Mouse (Mus musculus): ENCODE measurements around the gene Aarsd1.
"Not testable (repeated sequence)": the region's sequence is repeated elsewhere in the genome, so short reads cannot be mapped to it uniquely, and the experiment has no call there.

The Aarsd1 gene

DNA sequence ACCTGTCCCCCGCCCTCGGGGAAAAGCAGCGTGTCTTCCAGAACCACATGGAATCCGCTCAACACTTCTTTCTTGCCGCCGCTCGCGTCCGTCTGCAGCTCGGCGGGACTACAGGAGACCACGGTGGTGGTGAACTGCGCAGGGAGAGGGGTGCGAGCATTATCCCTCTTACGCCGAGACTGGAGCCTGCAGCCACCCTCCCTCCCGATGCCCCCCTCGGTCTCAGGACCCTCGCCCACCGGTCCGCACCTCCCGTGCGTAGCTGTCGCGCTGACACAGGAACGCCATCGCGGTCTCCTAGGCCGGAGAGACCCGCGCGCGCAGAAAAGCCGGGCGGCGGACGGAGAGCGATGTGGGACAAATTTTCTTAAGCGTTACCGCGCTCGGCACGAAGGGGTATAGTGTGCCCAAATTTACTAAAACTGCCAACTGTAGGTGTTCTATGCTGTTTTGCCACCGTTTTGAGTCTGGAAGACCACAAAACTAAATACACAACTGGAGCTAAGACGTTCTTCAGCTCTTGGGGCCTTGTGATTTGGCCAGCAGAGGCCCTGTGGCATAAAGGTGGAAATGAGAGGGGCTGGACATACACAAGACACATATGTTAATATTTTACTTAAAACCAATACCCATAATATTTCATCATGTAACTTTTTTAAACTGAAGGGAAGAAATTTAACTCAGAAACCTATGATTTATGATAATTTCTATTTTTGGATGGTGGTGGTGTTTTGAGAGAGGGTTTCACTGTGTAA, at the start of gene Aarsd1:
Gene Aarsd1, minus strand, starts transcription at position 515 of the 755 bp plus-strand sequence.
- DNase-seq (ENCODE audit: low read depth), result peak; percentile 91

DNA sequence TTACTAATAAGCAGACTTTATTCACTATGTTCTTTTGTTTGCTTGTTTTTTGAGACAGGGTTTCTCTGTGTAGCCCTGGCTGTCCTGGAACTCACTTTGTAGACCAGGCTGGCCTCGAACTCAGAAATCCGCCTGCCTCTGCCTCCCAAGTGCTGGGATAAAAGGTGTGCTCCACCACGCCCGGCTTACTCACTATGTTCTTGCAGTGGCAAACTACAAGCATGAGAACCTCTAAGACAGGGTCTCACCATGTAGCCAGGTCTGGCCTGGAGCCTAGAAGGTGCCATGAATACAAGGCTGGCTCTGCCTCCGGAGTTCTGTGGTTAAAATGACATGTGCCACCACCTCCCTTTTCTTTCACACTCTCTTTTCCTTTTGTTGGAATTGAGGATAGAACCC, 49.1 kb upstream of the Aarsd1 start:
- DNase-seq (ENCODE audit: low read depth), result not testable (repeated sequence)

DNA sequence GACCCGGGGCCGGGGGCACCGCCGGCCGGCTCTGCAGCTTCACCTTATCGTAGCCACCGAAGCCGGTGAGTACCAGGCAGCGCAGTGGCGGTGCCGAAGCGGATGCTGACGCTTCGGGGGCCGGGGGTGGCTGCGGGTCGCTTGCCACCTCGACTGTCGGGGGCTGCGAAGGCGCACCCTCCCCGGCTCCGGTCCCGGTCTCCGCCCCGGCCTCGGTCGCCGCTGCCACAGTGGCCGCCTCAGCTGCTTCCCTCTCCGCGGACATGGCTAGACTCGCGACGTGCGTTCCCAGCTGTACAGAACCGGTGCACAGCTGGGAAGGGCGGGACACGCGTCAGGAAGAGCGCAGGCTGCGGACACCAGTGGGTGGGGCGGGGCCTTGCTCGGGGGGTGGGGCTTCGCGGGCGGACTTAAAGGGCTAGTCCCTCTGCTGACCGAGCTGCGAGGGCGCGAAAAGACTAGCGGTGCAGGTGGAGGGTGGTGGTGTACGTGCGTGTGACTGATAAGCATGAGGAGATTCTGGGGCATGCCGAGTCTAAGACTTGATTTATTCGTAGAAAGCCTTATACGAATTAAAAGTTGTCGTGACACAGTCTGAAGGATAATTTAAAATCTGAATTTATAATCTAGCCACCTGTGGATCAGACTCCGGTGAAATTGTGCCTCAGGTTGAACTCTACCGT, 48.6 kb upstream of the Aarsd1 start, which contains the start of gene Vat1:
Gene Vat1, minus strand, starts transcription at position 362 of the 683 bp plus-strand sequence.
- peak; percentile 71 for DNase-seq (ENCODE audit: low read depth)

DNA sequence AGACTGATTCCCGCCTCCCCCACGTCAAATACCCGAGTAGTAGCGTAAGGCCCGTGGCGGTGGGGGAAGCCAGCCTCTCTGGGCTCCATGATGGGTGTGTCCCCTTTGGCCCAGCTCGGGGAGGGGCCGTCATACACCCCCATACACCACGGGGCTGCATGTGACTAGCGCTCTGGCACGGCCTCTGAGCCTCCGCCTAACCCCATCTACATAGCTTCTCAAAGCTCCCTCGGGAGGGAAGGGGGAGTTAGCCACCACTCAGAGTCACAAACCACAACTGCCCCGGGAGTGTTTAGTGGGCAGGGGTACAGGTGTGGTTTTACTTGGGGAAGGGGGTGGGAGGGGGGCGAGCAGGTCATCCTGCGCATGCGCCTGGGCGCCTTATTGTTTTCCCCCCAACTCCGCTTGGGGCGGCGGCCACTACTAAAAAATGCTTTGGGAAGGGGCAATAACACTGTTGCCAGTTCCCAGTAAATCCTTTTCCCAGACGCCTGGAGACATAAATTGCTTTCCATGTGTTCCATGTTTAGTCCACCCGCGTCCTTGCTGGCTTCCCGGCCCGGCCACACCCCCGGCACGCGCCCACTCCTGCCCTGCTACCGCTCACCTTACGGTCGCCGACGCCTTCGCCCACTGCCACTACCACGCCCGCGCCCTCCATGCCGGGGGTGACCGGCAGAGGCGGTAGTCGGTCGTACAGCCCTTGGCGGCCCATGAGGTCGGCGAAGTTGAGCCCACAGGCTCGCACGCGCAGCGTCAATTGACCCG, 47.9 kb upstream of the Aarsd1 start:
- peak; percentile 70 for DNase-seq (ENCODE audit: low read depth)

DNA sequence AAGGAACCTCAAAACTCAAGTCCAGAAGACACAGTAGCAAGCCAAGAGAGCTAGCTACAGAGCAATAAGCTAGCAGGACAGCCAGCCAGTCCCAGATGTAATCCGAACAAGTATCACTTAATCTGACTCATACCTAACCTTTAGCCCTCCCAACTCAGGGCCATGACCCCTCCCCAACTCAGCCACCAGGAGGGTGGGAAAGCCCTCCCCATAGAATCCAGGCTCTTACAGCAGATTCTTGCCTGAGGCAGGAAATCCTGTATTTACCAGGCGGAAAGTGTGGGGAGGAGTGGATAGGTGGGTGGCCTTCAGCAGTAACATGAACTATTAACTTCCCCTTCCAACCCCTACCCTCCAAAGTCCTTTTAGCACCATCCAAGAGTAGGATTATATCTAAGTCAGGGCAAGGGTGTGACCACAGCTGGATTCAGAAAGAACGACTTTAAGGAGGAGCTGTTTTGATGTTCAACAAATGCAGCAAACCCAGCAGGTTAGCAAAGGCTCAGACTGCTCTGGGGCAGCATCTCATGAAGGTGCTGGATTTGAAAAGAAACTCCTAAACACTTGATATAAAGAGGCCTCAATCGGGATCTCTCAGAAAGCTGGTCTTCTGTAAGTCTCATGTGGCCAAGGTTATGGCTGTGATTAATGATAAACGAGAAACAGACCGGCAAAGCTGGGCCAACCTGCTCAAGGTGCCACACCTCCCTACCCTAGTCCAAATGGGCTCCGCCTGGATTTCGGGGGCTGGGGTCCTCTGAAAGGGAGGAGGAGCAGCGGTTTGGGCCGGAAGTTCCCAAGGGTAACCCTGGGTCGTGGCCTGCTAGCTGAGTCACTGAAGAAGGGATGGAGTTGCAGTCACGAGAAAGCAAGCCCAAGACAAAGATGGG, 47.0 kb upstream of the Aarsd1 start, which contains the start of gene Rnd2:
Gene Rnd2, plus strand, starts transcription at position 789 of the 890 bp plus-strand sequence.
- peak; percentile 40 for DNase-seq (ENCODE audit: low read depth)

DNA sequence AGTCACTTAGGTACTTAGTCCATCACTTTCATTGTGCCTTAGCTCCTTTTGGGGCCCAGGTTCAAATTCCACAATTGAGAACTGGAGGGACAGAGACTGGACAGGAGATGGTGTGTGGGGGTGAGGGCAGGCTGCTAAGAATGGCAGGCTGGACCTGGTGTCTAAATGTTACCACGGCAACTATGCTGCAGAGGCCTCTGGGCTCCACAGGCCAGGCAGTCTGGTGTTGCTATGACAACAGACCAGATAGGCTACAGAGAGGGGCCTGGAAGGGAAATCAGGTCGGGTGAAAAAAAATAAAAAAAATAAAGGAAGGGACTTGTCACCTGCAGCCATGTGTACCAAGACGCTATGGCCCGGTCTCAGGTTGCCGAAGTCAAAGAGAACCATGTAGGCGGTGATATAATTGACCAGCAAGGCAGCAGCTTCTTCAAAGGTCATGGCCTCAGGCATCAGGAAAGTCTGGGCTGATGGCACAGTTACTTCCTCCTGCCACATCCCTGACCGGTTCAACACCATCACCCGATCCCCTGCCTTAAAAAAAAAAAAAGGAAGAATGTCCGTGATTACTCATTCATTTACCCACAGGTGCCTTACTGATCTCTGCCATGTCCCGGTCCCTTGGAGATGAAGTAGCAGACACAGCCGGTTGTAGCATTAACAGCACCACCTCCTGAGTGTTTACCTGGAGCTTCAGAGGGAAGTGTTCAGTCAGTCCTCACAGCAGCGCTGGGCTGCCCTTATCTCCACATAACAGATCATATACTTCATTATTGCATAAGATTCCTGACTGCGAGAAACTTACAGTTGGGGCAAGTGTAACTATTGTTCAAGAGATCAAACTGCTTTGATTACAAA, 45.4 kb upstream of the Aarsd1 start:
- DNase-seq (ENCODE audit: low read depth), result no peak

DNA sequence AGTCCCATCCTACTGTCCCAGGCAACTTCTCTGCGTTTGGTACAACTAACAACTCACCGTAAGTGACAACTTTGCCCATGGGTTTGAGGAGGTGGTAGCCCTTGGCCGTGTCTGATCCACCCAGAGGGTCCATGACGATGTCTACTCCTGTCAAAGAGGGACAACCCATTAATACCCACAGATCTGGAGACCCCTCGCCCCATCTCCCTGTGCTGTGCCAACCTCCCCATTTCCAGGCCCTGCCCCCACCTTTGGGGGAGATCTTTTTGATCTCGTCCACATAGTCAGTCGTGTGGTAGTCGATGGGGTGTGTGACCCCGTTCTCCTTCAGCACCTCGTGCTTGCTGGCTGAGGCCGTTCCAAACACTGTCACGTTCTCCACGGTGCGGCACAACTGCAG, 44.7 kb upstream of the Aarsd1 start:
- no peak for DNase-seq (ENCODE audit: low read depth)

DNA sequence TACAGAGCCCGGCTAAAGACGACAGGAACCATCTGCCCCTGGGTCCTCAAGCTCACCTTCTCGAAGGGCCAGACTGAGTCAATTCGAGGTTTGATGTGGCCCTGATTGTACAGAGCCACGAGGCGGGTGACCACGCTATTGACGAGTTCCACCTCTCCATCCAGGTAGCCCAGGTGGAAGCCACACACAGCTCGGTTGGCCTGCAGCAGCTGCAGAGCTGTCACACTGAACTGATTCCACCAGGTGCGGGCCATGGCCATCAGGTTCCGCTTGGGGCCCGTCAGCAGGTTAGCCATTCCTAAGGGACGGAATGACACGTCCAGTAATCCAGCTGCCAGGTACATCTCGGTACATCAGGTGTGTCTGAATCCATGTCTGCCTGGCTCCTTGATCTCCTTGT, 42.9 kb upstream of the Aarsd1 start:
- DNase-seq (ENCODE audit: low read depth), result no peak

DNA sequence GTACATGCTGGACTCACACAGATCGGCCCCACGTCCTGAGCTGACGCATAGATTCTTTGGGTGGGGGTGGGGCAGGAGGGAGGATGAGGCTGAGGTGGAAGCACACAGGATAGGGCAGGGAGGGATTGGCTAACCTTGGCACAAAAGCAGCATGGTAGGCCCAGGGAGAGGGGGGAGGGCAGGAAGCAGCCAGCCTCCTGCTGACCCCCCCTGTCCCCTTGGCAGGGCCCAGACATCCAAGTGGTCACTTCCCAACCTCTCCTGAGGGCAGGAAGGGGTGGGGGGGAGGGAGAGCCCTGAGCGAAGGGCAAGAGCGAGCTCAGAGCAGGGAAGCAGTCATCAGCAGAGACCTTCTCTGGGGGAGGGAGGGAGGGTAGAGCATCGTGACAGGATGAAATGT, 42.3 kb upstream of the Aarsd1 start:
- no peak for DNase-seq (ENCODE audit: low read depth)

DNA sequence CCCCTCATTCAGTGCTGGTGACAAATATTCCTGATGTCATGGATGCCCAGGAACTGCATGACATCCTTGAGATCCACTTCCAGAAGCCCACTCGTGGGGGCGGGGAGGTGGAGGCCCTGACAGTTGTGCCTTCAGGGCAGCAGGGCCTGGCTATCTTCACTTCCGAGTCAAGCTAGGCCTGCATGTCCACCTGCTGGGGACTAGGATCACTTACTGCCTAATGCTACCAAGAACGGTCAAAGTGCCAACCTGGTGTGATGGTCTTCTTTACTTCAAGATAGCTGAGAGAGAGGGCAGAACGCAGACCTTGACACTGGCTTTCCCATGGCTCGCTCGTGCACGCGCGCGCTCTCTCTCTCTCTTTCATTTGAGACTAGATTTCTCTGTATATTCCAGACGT, 40.8 kb upstream of the Aarsd1 start:
- DNase-seq (ENCODE audit: low read depth), result no peak

DNA sequence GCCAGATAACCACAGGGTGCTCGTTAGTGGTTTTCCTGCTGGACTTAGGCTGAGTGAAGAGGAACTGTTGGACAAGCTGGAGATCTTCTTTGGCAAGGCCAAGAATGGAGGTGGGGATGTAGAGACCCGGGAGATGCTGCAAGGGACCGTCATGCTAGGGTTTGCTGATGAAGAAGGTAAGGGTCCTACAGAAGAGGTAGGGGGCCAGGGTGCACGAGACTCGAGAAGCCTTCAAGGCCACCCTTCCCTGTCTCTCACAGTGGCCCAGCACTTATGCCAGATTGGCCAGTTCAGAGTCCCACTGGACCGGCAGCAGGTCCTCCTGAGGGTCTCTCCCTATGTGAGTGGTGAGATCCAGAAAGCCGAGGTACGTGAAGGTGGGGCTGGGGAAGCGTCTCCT, 40.2 kb upstream of the Aarsd1 start:
- no peak for DNase-seq (ENCODE audit: low read depth)

DNA sequence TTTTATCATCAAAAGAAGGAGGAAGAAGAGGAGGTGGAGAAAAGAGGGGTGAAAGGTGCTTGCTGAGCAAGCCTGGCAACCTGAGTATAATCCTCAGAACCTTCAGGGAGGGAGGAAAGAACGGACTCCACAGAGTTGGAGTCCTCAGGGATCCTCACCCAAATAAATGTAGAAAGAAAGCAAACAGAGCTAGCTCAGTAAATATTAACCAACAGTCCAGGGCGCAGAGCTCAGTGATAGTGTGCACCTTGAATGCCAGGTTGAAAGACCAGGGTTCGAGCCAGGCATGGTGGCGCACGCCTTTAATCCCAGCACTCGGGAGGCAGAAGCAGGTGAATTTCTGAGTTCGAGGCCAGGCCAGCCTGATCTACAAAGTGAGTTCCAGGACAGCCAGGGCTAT, 38.2 kb upstream of the Aarsd1 start:
- no peak for DNase-seq (ENCODE audit: low read depth)

DNA sequence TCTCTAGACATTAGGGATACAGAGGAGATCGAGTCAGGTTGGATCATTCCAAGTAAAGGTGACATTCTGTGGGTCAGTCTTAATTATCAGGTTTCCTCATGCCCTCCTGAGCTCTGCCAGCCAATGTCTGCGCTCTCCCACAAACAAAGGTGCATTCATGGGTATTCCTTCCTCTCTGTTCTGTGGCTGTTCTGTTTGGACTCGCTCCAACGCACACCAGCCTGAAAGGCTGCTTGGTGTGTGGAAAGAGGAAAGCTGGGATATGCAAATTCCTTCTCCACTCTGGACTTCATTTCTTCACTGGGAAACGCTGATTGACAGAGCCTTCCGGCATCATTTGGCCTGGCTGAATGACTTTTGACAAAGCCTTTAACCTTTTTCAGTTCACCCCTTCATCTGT, 37.3 kb upstream of the Aarsd1 start:
- no peak for DNase-seq (ENCODE audit: low read depth)

DNA sequence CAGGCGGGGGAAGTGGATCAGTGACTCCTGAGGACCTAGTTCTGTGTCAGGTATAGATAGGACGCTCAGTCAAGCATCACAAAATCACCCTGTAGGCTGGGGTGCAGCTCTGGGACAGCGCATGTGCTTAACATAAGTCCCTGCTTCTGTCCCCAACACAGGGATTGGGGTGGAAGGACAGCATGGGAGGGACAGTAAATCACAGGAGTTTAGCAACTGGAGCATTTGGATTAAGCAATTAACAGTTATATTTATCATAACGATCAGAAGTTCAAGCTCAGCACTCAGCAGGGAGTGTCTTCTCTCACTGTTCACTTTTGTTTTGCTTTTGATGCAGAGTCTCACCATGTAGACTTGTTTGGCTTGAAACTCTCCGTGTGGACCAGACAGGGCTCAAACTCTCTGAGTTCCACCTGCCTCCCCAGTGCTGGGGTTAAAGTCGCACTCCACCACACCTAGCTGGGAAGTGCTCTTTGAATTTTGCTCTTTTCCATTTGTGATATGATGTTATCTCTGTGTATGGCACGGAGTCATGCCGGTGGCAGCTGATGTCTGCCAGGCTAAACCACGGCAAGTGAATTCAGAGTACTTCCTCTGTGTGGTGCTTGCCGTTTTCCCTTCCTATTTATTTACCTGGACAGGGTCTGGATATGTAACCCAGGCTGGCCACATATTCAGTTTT, 34.8 kb upstream of the Aarsd1 start:
- no peak for DNase-seq (ENCODE audit: low read depth)

DNA sequence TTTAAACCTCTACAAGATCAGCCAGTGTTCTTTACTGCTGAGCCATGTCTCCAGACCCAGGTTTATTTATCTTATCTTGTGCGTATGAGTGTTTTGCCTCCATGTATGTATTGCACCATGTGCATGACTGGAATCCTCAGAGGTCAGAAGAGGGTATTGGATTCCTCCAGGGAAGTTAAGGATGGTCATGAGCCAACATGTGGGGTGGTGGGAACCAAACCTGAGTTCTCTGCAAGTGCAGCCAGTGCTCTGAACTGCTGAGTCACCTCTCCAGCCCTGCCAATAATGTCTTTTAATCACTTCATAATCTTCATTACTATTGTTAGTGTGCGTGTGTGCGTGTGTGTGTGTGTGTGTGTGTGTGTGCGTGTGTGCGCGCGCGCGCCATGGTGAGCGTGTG, 34.1 kb upstream of the Aarsd1 start:
- DNase-seq (ENCODE audit: low read depth), result no peak

DNA sequence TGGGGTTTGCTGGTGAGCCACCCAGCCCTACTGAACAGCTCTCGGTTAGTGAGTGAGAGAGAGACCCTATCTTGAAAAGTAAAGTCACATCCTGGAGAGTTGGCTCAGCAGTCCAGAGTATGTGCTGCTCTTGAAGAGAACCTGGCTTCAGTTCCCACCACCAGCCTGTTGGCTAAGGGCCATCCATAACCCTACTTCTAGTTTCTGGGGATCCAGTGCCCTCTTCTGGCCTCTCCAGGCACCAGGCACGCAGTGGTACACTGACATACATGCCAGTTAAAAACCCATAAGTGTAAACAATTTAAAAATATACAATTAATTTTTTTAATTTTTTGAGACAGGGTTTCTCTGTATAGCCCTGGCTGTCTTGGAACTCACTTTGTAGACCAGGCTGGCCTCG, 33.0 kb upstream of the Aarsd1 start:
- peak; percentile 59 for DNase-seq (ENCODE audit: low read depth)

DNA sequence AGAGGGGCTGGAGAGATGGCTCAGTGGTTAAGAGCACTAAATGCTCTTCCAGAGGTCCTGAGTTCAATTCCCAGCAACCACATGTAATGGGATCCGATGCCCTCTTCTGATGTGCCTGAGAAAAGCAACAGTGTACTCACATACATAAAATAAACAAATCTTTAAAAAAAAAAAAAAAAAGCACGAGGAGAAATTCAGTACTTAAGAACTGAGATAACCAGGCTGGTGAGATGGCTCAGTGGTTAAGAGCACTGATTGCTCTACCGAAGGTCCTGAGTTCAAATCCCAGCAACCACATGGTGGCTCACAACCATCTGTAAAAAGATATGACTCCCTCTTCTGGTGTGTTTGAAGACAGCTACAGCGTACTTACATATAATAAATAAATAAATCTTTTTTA, 32.2 kb upstream of the Aarsd1 start:
- DNase-seq (ENCODE audit: low read depth), result not testable (repeated sequence)

DNA sequence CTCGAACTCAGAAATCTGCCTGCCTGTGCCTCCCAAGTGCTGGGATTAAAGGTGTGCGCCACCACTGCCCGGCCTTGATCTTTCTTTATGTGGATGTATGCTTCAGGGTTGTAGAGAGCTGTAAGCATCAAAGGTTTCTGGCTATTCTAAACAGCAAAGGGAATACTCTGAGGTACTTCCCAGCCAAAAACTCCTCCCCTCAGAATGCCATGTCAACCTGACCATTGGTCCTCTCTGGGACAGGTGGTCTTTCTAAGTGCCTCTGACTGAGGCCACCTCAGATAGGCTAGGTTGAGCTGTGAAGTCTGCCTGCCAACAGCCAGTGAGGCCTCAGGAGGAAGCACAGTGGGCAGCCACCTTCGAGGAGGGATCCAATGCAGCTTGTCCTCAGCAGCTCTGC, 31.5 kb upstream of the Aarsd1 start:
- DNase-seq (ENCODE audit: low read depth), result peak; percentile 41

DNA sequence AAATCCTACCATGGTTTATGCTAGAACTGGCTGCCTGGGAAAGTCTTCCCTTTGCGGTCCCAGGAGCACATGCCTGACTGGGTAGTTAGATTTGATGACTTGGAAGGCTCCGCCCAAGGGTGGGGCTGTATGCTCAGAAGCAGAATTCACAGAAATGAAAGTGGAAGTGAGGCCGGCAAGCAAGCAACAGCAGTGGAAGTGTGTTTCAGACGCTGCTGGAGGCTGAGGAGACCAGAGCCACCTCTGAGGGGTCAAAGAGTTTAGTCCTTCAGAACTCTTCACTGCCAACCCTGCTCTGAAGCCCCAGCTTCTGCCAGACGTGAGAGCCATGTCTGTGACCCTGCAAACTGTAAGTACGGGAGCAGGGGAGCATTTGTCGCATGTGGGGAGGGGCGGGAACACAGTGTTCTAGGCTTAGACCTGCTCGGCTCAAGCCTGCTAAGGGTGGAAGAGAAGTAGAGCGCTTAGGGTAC, 30.9 kb upstream of the Aarsd1 start, which contains the start of gene Ifi35:
Gene Ifi35, plus strand, starts transcription at position 134 of the 473 bp plus-strand sequence.
- DNase-seq (ENCODE audit: low read depth), result peak; percentile 89

DNA sequence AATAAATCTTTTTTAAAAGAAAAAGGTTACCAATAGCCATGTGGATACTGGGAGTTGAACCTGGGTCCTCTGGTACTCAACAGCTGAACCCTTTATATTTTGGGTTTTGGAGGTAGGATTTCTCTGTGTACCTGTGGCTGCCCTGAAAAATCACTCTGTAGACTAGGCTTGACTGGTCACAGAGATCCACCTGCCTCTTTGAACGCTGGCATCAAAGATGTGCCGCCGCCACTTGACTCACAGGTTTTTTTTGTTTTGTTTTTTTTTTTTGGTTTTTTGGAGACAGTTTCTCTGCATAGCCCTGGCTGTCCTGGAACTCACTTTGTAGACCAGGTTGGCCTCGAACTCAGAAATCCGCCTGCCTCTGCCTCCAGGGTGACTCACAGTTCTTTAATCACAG, 30.4 kb upstream of the Aarsd1 start:
- DNase-seq (ENCODE audit: low read depth), result peak; percentile 63

All from naive thymus-derived CD4-positive, alpha-beta T cell, adult 2 months (primary cell).